Mouse (Mus musculus) granulocyte monocyte progenitor cell, adult 5-6 weeks (primary cell): ENCODE measurements around the gene Fbxl8. TPM values are rescaled to one million over a fixed set of nuclear protein-coding genes. Genes with fewer than 3 reads are reported as not detected.

Experiments used
- total RNA-seq, 2 experiments: library from RNA; stranded (forward) in 1 of 2; stranded (reverse) in 1 of 2; fragments of 200-712, 200-1000 nt in 1 of 2; fragments of >200 nt in 1 of 2; fragmentation: Nextera tagmentation in 1 of 2; gene quantifications; 2 replicates each; pipeline ENCODE4 v1.2.3; 2014 to 2017

Fbxl8 gene
- total RNA-seq, 2 experiments from 2014 or later, result 0.21 to 3.6 TPM

Other genes with a start within 250 kb of the Fbxl8 start
- gene Ces3a, start 216.0 kb upstream of the Fbxl8 start, total RNA-seq (2014; fragmentation: Nextera tagmentation), result not detected in 2 replicates
- not detected in 2 replicates for gene Ces3a, start 216.0 kb upstream of the Fbxl8 start, total RNA-seq (2017)
- gene Ces3b, start 180.9 kb upstream of the Fbxl8 start, total RNA-seq (2014; fragmentation: Nextera tagmentation), result not detected in 2 replicates
- gene Ces3b, start 180.9 kb upstream of the Fbxl8 start, total RNA-seq (2017), result not detected in 2 replicates
- not detected in 2 replicates for gene Ces4a, start 132.8 kb upstream of the Fbxl8 start, total RNA-seq (2014; fragmentation: Nextera tagmentation)
- gene Ces4a, start 132.8 kb upstream of the Fbxl8 start, total RNA-seq (2017), result not detected in 2 replicates
- gene Cbfb, start 94.0 kb upstream of the Fbxl8 start, total RNA-seq (2014; fragmentation: Nextera tagmentation), result 119 and 135 TPM in 2 replicates
- gene Cbfb, start 94.0 kb upstream of the Fbxl8 start, total RNA-seq (2017), result 177 and 185 TPM in 2 replicates
- gene D230025D16Rik, start 39.5 kb upstream of the Fbxl8 start, total RNA-seq (2014; fragmentation: Nextera tagmentation), result 30.9 and 41.0 TPM in 2 replicates
- 21.8 and 25.7 TPM in 2 replicates for gene D230025D16Rik, start 39.5 kb upstream of the Fbxl8 start, total RNA-seq (2017)
- 0.32 TPM in 1 of 2 replicates, not detected in the other for gene B3gnt9, start 9.5 kb upstream of the Fbxl8 start, total RNA-seq (2014; fragmentation: Nextera tagmentation)
- 1.0 TPM in 1 of 2 replicates, not detected in the other for gene B3gnt9, start 9.5 kb upstream of the Fbxl8 start, total RNA-seq (2017)
- 8.7 and 9.4 TPM in 2 replicates for gene Tradd, start within 50 bp of the Fbxl8 start, total RNA-seq (2014; fragmentation: Nextera tagmentation)
- 15.8 and 21.0 TPM in 2 replicates for gene Tradd, start within 50 bp of the Fbxl8 start, total RNA-seq (2017)
- gene Hsf4, start 5.2 kb downstream of the Fbxl8 start, total RNA-seq (2014; fragmentation: Nextera tagmentation), result not detected in 2 replicates
- gene Hsf4, start 5.2 kb downstream of the Fbxl8 start, total RNA-seq (2017), result not detected in 2 replicates
- gene Nol3, start 11.5 kb downstream of the Fbxl8 start, total RNA-seq (2014; fragmentation: Nextera tagmentation), result not detected in 2 replicates
- gene Nol3, start 11.5 kb downstream of the Fbxl8 start, total RNA-seq (2017), result not detected in 2 replicates
- gene 4931428F04Rik, start 25.2 kb downstream of the Fbxl8 start, total RNA-seq (2014; fragmentation: Nextera tagmentation), result 2.7 and 4.0 TPM in 2 replicates
- gene 4931428F04Rik, start 25.2 kb downstream of the Fbxl8 start, total RNA-seq (2017), result 0.56 and 0.93 TPM in 2 replicates
- not detected in 2 replicates for gene Exoc3l, start 31.5 kb downstream of the Fbxl8 start, total RNA-seq (2014; fragmentation: Nextera tagmentation)
- gene Exoc3l, start 31.5 kb downstream of the Fbxl8 start, total RNA-seq (2017), result 0.60 and 2.5 TPM in 2 replicates
- gene E2f4, start 33.0 kb downstream of the Fbxl8 start, total RNA-seq (2014; fragmentation: Nextera tagmentation), result 139 and 170 TPM in 2 replicates
- gene E2f4, start 33.0 kb downstream of the Fbxl8 start, total RNA-seq (2017), result 44.3 and 50.9 TPM in 2 replicates
- gene Elmo3, start 41.0 kb downstream of the Fbxl8 start, total RNA-seq (2014; fragmentation: Nextera tagmentation), result 2.6 and 5.6 TPM in 2 replicates
- gene Elmo3, start 41.0 kb downstream of the Fbxl8 start, total RNA-seq (2017), result 0.05 and 3.2 TPM in 2 replicates
- 5.2 and 5.3 TPM in 2 replicates for gene Lrrc29, start 61.6 kb downstream of the Fbxl8 start, total RNA-seq (2014; fragmentation: Nextera tagmentation)
- gene Lrrc29, start 61.6 kb downstream of the Fbxl8 start, total RNA-seq (2017), result 2.0 and 2.3 TPM in 2 replicates
- 82.8 and 106 TPM in 2 replicates for gene Tmem208, start 61.7 kb downstream of the Fbxl8 start, total RNA-seq (2014; fragmentation: Nextera tagmentation)
- 37.1 and 64.8 TPM in 2 replicates for gene Tmem208, start 61.7 kb downstream of the Fbxl8 start, total RNA-seq (2017)
- gene Fhod1, start 83.3 kb downstream of the Fbxl8 start, total RNA-seq (2014; fragmentation: Nextera tagmentation), result 7.0 and 12.9 TPM in 2 replicates
- 2.5 and 2.6 TPM in 2 replicates for gene Fhod1, start 83.3 kb downstream of the Fbxl8 start, total RNA-seq (2017)
- 0.82 and 3.8 TPM in 2 replicates for gene Slc9a5, start 84.2 kb downstream of the Fbxl8 start, total RNA-seq (2014; fragmentation: Nextera tagmentation)
- gene Slc9a5, start 84.2 kb downstream of the Fbxl8 start, total RNA-seq (2017), result 0.41 and 0.73 TPM in 2 replicates
- 0.47 TPM in 1 of 2 replicates, not detected in the other for gene Plekhg4, start 108.6 kb downstream of the Fbxl8 start, total RNA-seq (2014; fragmentation: Nextera tagmentation)
- gene Plekhg4, start 108.6 kb downstream of the Fbxl8 start, total RNA-seq (2017), result 0.09 TPM in 1 of 2 replicates, not detected in the other
- not detected in 2 replicates for gene Kctd19, start 148.9 kb downstream of the Fbxl8 start, total RNA-seq (2014; fragmentation: Nextera tagmentation)
- gene Kctd19, start 148.9 kb downstream of the Fbxl8 start, total RNA-seq (2017), result not detected in 2 replicates
- 0.36 TPM in 1 of 2 replicates, not detected in the other for gene Lrrc36, start 148.9 kb downstream of the Fbxl8 start, total RNA-seq (2014; fragmentation: Nextera tagmentation)
- not detected in 2 replicates for gene Lrrc36, start 148.9 kb downstream of the Fbxl8 start, total RNA-seq (2017)
- gene Tppp3, start 206.9 kb downstream of the Fbxl8 start, total RNA-seq (2014; fragmentation: Nextera tagmentation), result not detected in 2 replicates
- not detected in 2 replicates for gene Tppp3, start 206.9 kb downstream of the Fbxl8 start, total RNA-seq (2017)
- 1.8 and 10.4 TPM in 2 replicates for gene Zdhhc1, start 232.3 kb downstream of the Fbxl8 start, total RNA-seq (2014; fragmentation: Nextera tagmentation)
- gene Zdhhc1, start 232.3 kb downstream of the Fbxl8 start, total RNA-seq (2017), result 3.6 and 4.6 TPM in 2 replicates